Mouse (Mus musculus) forebrain, embryonic 15.5 days (tissue): Measurements from ENCODE around the gene Pde9a. TPM values are rescaled to one million over a fixed set of nuclear protein-coding genes. Genes with fewer than 3 reads are reported as not detected.

Experiments used
- polyA plus RNA-seq: library from polyadenylated mRNA; unstranded; fragments of >200 nt; fragmentation: Nextera tagmentation; extraction: Ambion mirVana; gene quantifications from 2 replicates; pipeline ENCODE4 v1.2.1, GENCODE M21; 2015

The Pde9a gene
- polyA plus RNA-seq, 1 experiment from 2014 or later, result 59.6 TPM

Other genes starting within 250 kb of the Pde9a start
- gene Tff2, start 241.9 kb upstream of the Pde9a start, polyA plus RNA-seq, result not detected in 2 replicates
- not detected in 2 replicates for gene Tff1, start 220.9 kb upstream of the Pde9a start, polyA plus RNA-seq
- not detected in 2 replicates for gene Tmprss3, start 187.2 kb upstream of the Pde9a start, polyA plus RNA-seq
- gene Ubash3a, start 178.3 kb upstream of the Pde9a start, polyA plus RNA-seq, result 0.03 TPM in 1 of 2 replicates, not detected in the other
- gene Rsph1, start 108.8 kb upstream of the Pde9a start, polyA plus RNA-seq, result 4.0 and 6.7 TPM in 2 replicates
- 12.5 and 14.9 TPM in 2 replicates for gene Slc37a1, start 99.4 kb upstream of the Pde9a start, polyA plus RNA-seq
- gene Wdr4, start 133.8 kb downstream of the Pde9a start, polyA plus RNA-seq, result 40.3 and 41.5 TPM in 2 replicates
- gene Ndufv3, start 133.9 kb downstream of the Pde9a start, polyA plus RNA-seq, result 334 and 349 TPM in 2 replicates
- 31.3 and 33.2 TPM in 2 replicates for gene Pknox1, start 178.5 kb downstream of the Pde9a start, polyA plus RNA-seq